Mouse (Mus musculus) midbrain, embryonic 14.5 days (tissue): ENCODE results near the gene Prrg2. TPM values are rescaled to one million over a fixed set of nuclear protein-coding genes. Genes with fewer than 3 reads are reported as not detected.

Experiments
- ATAC-seq: fragments of 200-750 bp; cut with Nextera tagmentation; 2 replicates; pipeline ENCODE4 v1.8.0; 2017; ENCODE audit warnings: moderate number of reproducible peaks, moderate library complexity; ENCODE audit not compliant: low FRiP score, low TSS enrichment
- DNase-seq: peaks from one replicate; pipeline ENCODE4 v3.0.0-alpha.2; 2015
- H3K27ac ChIP-seq: fragments of 300-500 bp; sonication (generic); replicated peaks from 2 replicates; pipeline ENCODE4 v1.5.1; 2014; ENCODE audit warnings: mild to moderate bottlenecking, low read depth, low read length, moderate library complexity
- H3K27me3 ChIP-seq: fragments of 300-500 bp; sonication (generic); 2 replicates; pipeline ENCODE4 v1.6.1; 2014; ENCODE audit warnings: low read length, control low read depth, mixed read lengths; ENCODE audit not compliant: control insufficient read depth, insufficient read depth
- H3K36me3 ChIP-seq: fragments of 300-500 bp; sonication (generic); 2 replicates; pipeline ENCODE4 v1.6.1; 2014; ENCODE audit warnings: low read length, control low read depth; ENCODE audit not compliant: control insufficient read depth, insufficient read depth
- H3K4me1 ChIP-seq: fragments of 300-500 bp; sonication (generic); 2 replicates; pipeline ENCODE4 v1.6.1; 2014; ENCODE audit warnings: mild to moderate bottlenecking, antibody characterized with exemption, low read length, control low read depth; ENCODE audit not compliant: control insufficient read depth, insufficient read depth
- H3K4me2 ChIP-seq: fragments of 300-500 bp; sonication (generic); 2 replicates; pipeline ENCODE4 v1.6.1; 2014; ENCODE audit warnings: mild to moderate bottlenecking, low read length, moderate library complexity
- H3K4me3 ChIP-seq: fragments of 300-500 bp; sonication (generic); replicated peaks from 2 replicates; pipeline ENCODE4 v1.5.1; 2014; ENCODE audit warnings: low read depth, low read length
- H3K9ac ChIP-seq: fragments of 300-500 bp; sonication (generic); replicated peaks from 2 replicates; pipeline ENCODE4 v1.6.1; 2014; ENCODE audit warnings: mild to moderate bottlenecking, low read length, moderate library complexity
- H3K9me3 ChIP-seq: fragments of 300-500 bp; sonication (generic); 2 replicates; pipeline ENCODE4 v1.6.1; 2016; ENCODE audit warnings: low read length, control low read depth, mixed read lengths; ENCODE audit not compliant: control insufficient read depth
- WGBS: fragments of 180-500 bp; shearing (Covaris S2); extraction: QIAGEN DNeasy Blood & Tissue Kit; methylation state at CpG from one replicate; pipeline ENCODE4 v1.1.7; 2014; 5-methylcytosine and 5-hydroxymethylcytosine counted together
- polyA plus RNA-seq: library from polyadenylated mRNA; unstranded; fragments of >200 nt; fragmentation: Nextera tagmentation; extraction: Ambion mirVana; gene quantifications from 2 replicates; pipeline ENCODE4 v1.2.1, GENCODE M21; 2014

Gene Prrg2
- polyA plus RNA-seq, 1 experiment from 2014 or later = 12.2 TPM

GRCm38 (mm10) chr7:45056972-45057348 lies 5.5 kb downstream of the Prrg2 start:
- ATAC-seq = no peak
- peaks cover 33% of the 10 kb centered on the region for H3K4me1 ChIP-seq
- no peaks in the 10 kb centered on the region for H3K27me3 ChIP-seq
- no peaks in the 10 kb centered on the region for H3K36me3 ChIP-seq
- H3K9me3 ChIP-seq = no peaks in the 10 kb centered on the region
- DNase-seq = no peak
- H3K27ac ChIP-seq = no peak overlapping the region
- no peak overlapping the region for H3K9ac ChIP-seq
- no peak overlapping the region for H3K4me3 ChIP-seq
- no peak overlapping the region for H3K4me2 ChIP-seq

- WGBS = 65% methylated on average over 14 of the region's 14 CpGs
- Histone ChIP-seq H3K36me3 (no peaks in the 10 kb centered on the region), H3K9me3 (no peaks in the 10 kb centered on the region), H3K4me3 (no peak overlapping the region), H3K4me1 (peaks cover 28% of the 10 kb centered on the region), H3K27me3 (no peaks in the 10 kb centered on the region), H3K27ac (no peak overlapping the region), H3K9ac (no peak overlapping the region), H3K4me2 (no peak overlapping the region)
- DNase-seq (no peak), ATAC-seq (no peak)
Observed at GRCm38 (mm10) chr7:45056329-45056971, 6.0 kb downstream of the Prrg2 start.

GRCm38 (mm10) chr7:45053931-45054510 lies 8.5 kb downstream of the Prrg2 start:
- Histone ChIP-seq H3K9me3 (no peaks in the 10 kb centered on the region), H3K9ac (peak overlapping the region; percentile 87), H3K36me3 (peaks cover 14% of the 10 kb centered on the region), H3K4me3 (peak overlapping the region; percentile 76), H3K4me1 (peaks cover 15% of the 10 kb centered on the region), H3K4me2 (peak overlapping the region; percentile 97), H3K27me3 (no peaks in the 10 kb centered on the region), H3K27ac (peak overlapping the region; percentile 97)
- under 1% methylated on average over 33 of the region's 33 CpGs for WGBS
- DNase-seq (peak; percentile 91), ATAC-seq (peak; percentile 88)

- Histone ChIP-seq H3K4me2 (peak overlapping the region; percentile 97), H3K4me1 (peaks cover 9% of the 10 kb centered on the region; the same call in 1 of the 2 replicates), H3K9me3 (no peaks in the 10 kb centered on the region), H3K27ac (peak overlapping the region; percentile 97), H3K9ac (peak overlapping the region; percentile 87), H3K4me3 (peak overlapping the region; percentile 76), H3K27me3 (no peaks in the 10 kb centered on the region), H3K36me3 (peaks cover 21% of the 10 kb centered on the region)
- DNase-seq (peak; percentile 89), ATAC-seq (peak; percentile 67)
- under 1% methylated on average over 35 of the region's 59 CpGs for WGBS
Observed at GRCm38 (mm10) chr7:45053117-45053930, 9.2 kb downstream of the Prrg2 start.

GRCm38 (mm10) chr7:45052862-45053116 lies 9.7 kb downstream of the Prrg2 start, which contains the start of gene Prr12:
TSS of gene Prr12 (minus strand) at chr7:45052881.
- peaks cover 26% of the 10 kb centered on the region for H3K36me3 ChIP-seq
- no peaks in the 10 kb centered on the region for H3K27me3 ChIP-seq
- peak within 1 kb of the TSS; percentile 97 for H3K27ac ChIP-seq
- under 1% methylated on average over 16 of the region's 18 CpGs for WGBS
- H3K4me3 ChIP-seq = peak within 1 kb of the TSS; percentile 76
- peak within 1 kb of the TSS; percentile 87 for H3K9ac ChIP-seq
- no peak for ATAC-seq
- peaks cover 9% of the 10 kb centered on the region; the same call in 1 of the 2 replicates for H3K4me1 ChIP-seq
- no peaks in the 10 kb centered on the region for H3K9me3 ChIP-seq
- DNase-seq = peak; percentile 83
- H3K4me2 ChIP-seq = peak within 1 kb of the TSS; percentile 97

GRCm38 (mm10) chr7:45052181-45052861 lies 10.2 kb downstream of the Prrg2 start:
- H3K4me1 ChIP-seq = peaks cover 9% of the 10 kb centered on the region; the same call in 1 of the 2 replicates
- peak overlapping the region; percentile 97 for H3K27ac ChIP-seq
- H3K9ac ChIP-seq = peak overlapping the region; percentile 87
- DNase-seq (peak; percentile 34), ATAC-seq (no peak)
- peak overlapping the region; percentile 76 for H3K4me3 ChIP-seq
- no peaks in the 10 kb centered on the region for H3K27me3 ChIP-seq
- H3K9me3 ChIP-seq = no peaks in the 10 kb centered on the region
- H3K4me2 ChIP-seq = peak overlapping the region; percentile 97
- under 1% methylated on average over 38 of the region's 38 CpGs for WGBS
- peaks cover 31% of the 10 kb centered on the region for H3K36me3 ChIP-seq

GRCm38 (mm10) chr7:45051601-45051974 lies 10.9 kb downstream of the Prrg2 start:
- peaks cover 9% of the 10 kb centered on the region; the same call in 1 of the 2 replicates for H3K4me1 ChIP-seq
- 1% methylated on average over 13 of the region's 13 CpGs for WGBS
- peak; percentile 15 for DNase-seq
- no peaks in the 10 kb centered on the region for H3K27me3 ChIP-seq
- H3K9ac ChIP-seq = peak overlapping the region; percentile 87
- ATAC-seq = no peak
- peak overlapping the region; percentile 76 for H3K4me3 ChIP-seq
- H3K9me3 ChIP-seq = no peaks in the 10 kb centered on the region
- H3K27ac ChIP-seq = peak overlapping the region; percentile 97
- peaks cover 38% of the 10 kb centered on the region for H3K36me3 ChIP-seq
- peak overlapping the region; percentile 97 for H3K4me2 ChIP-seq

- WGBS = 2% methylated on average over 16 of the region's 16 CpGs
- peak; percentile 95 for DNase-seq
Observed at GRCm38 (mm10) chr7:45050945-45051600, 11.4 kb downstream of the Prrg2 start.

More at GRCm38 (mm10) chr7:45050945-45051600, 11.4 kb downstream of the Prrg2 start:
- Histone ChIP-seq H3K4me1 (peaks cover 9% of the 10 kb centered on the region; the same call in 1 of the 2 replicates), H3K9ac (peak overlapping the region; percentile 87; the same call in 1 of the 2 replicates), H3K27me3 (no peaks in the 10 kb centered on the region), H3K4me2 (peak overlapping the region; percentile 97), H3K36me3 (peaks cover 43% of the 10 kb centered on the region), H3K4me3 (peak overlapping the region; percentile 76), H3K27ac (peak overlapping the region; percentile 97), H3K9me3 (no peaks in the 10 kb centered on the region)
- peak; percentile 69 for ATAC-seq
